Mouse (Mus musculus) layer of hippocampus, postnatal 36 days (tissue): Measurements from ENCODE around the gene Cnnm2. TPM values are rescaled to one million over a fixed set of nuclear protein-coding genes. Genes with fewer than 3 reads are reported as not detected.

ENCODE experiments used
- DNase-seq, 2 experiments: peaks; one replicate each; pipeline ENCODE4 v3.0.0; 2022
- total RNA-seq, 2 experiments: library from RNA; stranded (reverse); gene quantifications; 2 replicates each; pipeline ENCODE4 v1.2.3; 2021

The Cnnm2 gene
- total RNA-seq, 2 experiments from 2014 or later = 36.6 to 39.8 TPM

GRCm38 (mm10) chr19:46799903-46800583 is 38.6 kb downstream of the Cnnm2 start:
- no peak for DNase-seq

GRCm38 (mm10) chr19:46801492-46801891 is 40.1 kb downstream of the Cnnm2 start:
- DNase-seq = no peak

GRCm38 (mm10) chr19:46802306-46802705 is 40.9 kb downstream of the Cnnm2 start:
- no peak for DNase-seq

GRCm38 (mm10) chr19:46803732-46804131 is 42.3 kb downstream of the Cnnm2 start:
- DNase-seq = no peak

GRCm38 (mm10) chr19:46804751-46805150 is 43.4 kb downstream of the Cnnm2 start:
- DNase-seq = no peak

- no peak for DNase-seq
Observed at GRCm38 (mm10) chr19:46805933-46806688, 44.7 kb downstream of the Cnnm2 start.

GRCm38 (mm10) chr19:46808261-46808660 is 46.9 kb downstream of the Cnnm2 start:
- DNase-seq = no peak

GRCm38 (mm10) chr19:46809031-46809430 is 47.6 kb downstream of the Cnnm2 start:
- DNase-seq = no peak

GRCm38 (mm10) chr19:46819276-46819675 is 57.9 kb downstream of the Cnnm2 start:
- no peak for DNase-seq

GRCm38 (mm10) chr19:46822491-46822890 is 61.1 kb downstream of the Cnnm2 start:
- DNase-seq = no peak

- DNase-seq = no peak
Observed at GRCm38 (mm10) chr19:46823759-46824158, 62.4 kb downstream of the Cnnm2 start.

GRCm38 (mm10) chr19:46824867-46825266 is 63.5 kb downstream of the Cnnm2 start:
- no peak for DNase-seq

GRCm38 (mm10) chr19:46827654-46828165 is 66.3 kb downstream of the Cnnm2 start:
- no peak for DNase-seq

GRCm38 (mm10) chr19:46828961-46829360 is 67.6 kb downstream of the Cnnm2 start:
- DNase-seq = peak in 1 of 2 experiments; percentile 21

- DNase-seq = no peak
Observed at GRCm38 (mm10) chr19:46831381-46831780, 70.0 kb downstream of the Cnnm2 start.

- DNase-seq = no peak
Observed at GRCm38 (mm10) chr19:46834301-46834700, 72.9 kb downstream of the Cnnm2 start.

GRCm38 (mm10) chr19:46835339-46835738 is 73.9 kb downstream of the Cnnm2 start:
- DNase-seq = no peak

GRCm38 (mm10) chr19:46836085-46836484 is 74.7 kb downstream of the Cnnm2 start:
- no peak for DNase-seq

- no peak for DNase-seq
Observed at GRCm38 (mm10) chr19:46837290-46838079, 76.1 kb downstream of the Cnnm2 start.

- no peak for DNase-seq
Observed at GRCm38 (mm10) chr19:46841016-46841415, 79.6 kb downstream of the Cnnm2 start.

- DNase-seq = no peak
Observed at GRCm38 (mm10) chr19:46843030-46843429, 81.6 kb downstream of the Cnnm2 start.

GRCm38 (mm10) chr19:46846056-46846455 is 84.7 kb downstream of the Cnnm2 start:
- no peak for DNase-seq

GRCm38 (mm10) chr19:46846459-46846858 is 85.1 kb downstream of the Cnnm2 start:
- DNase-seq = no peak
